Mouse (Mus musculus) v-Abl transformed pro-B cells (cell line): ENCODE measurements around the gene Ralgps2.

Experiments used
- in situ Hi-C, 2 experiments: fragments of 400-800 bp; cut with MboI; formaldehyde crosslinking; loops; one replicate each; pipeline ENCODE4 v1.15.1; 2025; ENCODE audit not compliant: unreplicated experiment in 2 of 2

Ralgps2 gene

GRCm38 (mm10) chr1:156910948-156911347 is 28.5 kb downstream of the Ralgps2 start:
- in situ Hi-C loops: loop anchor here (25.0 kb wide), 2 partner anchors 376 to 499 kb away; partner anchors contain the start of gene Axdnd1 (in 1 of the 2)

DNA sequence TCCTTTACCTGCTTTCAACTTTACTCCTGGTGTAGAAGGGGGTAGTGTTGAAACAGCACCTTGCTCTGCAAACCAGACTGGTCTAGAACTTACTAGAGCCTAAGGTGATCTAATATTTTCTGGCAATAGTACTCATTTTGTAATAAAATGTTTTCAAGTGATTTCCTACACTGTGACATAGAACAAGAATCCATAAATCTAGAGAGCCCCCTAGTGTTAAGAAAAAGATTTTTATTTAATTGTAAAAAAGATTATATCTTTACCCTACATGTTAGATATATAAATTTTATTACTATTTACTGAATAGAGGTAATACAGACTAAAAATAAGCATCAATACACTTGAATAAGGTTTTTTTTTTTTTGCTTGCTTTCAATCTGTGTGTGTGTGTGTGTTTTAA is 29.6 kb downstream of the Ralgps2 start:
- in situ Hi-C loops: loop anchor here (5.0 to 25.0 kb wide), 3 partner anchors 168 to 498 kb away; partner anchors contain the start of gene Axdnd1 (in 1 of the 2)

GRCm38 (mm10) chr1:156909265-156909664 is 30.2 kb downstream of the Ralgps2 start:
- in situ Hi-C loops: loop anchor here (5.0 to 25.0 kb wide), 3 partner anchors 167 to 497 kb away; partner anchors contain the start of gene Axdnd1 (in 1 of the 2)

DNA sequence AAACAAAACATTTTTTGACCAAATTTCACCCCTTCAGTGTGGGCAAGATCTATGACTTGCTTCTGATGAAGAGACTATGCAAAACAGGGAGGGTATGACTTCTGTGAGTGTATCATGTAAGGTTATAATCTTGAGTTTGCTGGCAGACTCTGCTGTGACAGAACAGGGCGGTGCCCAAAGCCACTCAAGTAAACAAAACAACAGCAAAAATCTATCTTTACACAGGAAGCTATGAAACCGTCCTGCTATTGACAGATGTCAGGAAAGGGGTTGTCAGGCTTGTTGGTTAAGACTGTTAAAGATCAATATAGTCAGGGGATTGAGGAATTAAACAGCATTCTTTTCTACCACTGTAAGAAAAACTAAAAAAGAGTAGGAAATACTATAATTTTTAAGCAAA is 33.8 kb downstream of the Ralgps2 start:
- in situ Hi-C loops: loop anchor here (5.0 to 25.0 kb wide), 3 partner anchors 163 to 493 kb away; partner anchors contain the start of gene Axdnd1 (in 1 of the 2)

DNA sequence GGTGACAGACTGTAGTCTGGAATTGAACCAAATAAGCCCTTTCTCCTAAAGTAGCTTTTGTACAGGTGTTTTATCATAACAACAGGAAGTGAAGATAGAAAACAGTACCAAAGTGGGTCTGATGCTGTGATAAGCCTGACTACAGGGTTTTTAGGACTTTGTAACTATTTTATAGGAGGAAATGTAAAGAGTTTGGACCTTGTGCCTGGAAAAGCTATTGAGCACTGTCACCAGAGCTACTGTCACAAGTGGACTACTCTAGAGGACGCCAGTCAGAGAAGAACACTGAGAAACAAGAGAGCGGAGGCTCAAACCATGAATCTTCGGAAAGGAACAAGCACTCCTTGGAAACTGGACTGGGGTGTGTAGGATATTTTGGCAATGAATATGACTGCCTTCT is 35.5 kb downstream of the Ralgps2 start:
- in situ Hi-C loops: loop anchor here (25.0 kb wide), 2 partner anchors 383 to 492 kb away; partner anchors contain the start of gene Axdnd1 (in 1 of the 2)

DNA sequence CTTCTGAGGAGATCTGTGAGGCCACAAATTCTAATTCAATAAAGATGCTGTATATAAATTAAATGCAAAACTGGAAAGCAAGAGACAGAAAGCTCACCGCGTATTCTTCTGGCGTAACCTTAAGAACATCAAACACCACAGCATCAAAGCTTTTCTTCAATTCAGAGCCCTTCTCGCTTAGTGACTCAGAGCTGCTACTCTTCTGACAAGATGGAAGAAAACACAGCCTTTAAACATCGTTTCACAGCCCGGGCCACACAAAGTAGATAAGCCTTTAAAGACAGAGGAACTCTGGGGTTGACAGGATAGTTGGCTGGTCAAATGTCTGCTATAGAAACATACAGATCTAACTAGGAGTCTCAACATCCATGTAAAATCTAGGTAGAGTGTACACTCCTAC is 37.7 kb downstream of the Ralgps2 start:
- in situ Hi-C loops: loop anchor here (25.0 kb wide), 2 partner anchors 386 to 489 kb away; partner anchors contain the start of gene Axdnd1 (in 1 of the 2)

DNA sequence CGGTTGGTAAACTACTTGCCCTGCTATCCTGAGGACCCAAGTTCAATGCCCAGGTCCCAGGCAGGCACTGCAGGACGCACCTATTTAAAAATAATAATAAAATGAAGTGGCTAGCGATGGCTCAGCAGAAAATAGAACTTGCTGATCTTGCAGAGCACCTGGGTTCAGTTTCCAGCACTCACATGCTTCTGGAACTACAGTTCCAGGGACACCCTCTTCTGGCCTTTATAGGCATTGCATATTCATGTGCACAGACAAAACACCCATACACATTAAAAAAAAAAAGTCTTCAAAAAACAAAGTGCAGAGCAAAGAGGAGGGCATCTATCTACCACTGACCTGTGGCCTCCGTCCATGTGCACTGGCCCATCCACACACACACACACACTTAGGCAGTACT is 47.9 kb downstream of the Ralgps2 start:
- in situ Hi-C loops: loop anchor here in 1 of 2 experiments (10.0 kb wide), 1 partner anchor 127 kb away; no protein-coding TSS in a partner anchor

- in situ Hi-C loops: no loop called here
These were observed 50.6 kb downstream of the Ralgps2 start for GRCm38 (mm10) chr1:156888830-156889229.

DNA sequence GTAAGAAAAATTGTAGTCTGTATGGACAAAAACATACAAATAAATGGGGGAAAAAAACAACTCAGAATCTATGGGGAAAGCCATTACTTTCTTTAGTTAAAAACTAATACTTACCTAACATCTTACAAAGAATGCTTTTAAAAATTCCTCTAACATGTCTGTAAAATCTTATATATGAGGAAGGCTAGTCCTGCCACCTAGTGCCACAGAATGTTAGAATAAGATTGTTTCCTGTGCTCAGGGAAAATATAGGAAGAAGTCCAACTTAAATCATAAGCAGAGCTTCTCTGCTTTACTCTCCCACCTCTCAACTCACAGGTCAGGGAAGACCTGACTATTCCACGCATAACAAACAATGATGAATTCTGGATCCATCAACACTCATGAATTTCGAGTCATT is 53.5 kb downstream of the Ralgps2 start:
- in situ Hi-C loops: no loop called here

DNA sequence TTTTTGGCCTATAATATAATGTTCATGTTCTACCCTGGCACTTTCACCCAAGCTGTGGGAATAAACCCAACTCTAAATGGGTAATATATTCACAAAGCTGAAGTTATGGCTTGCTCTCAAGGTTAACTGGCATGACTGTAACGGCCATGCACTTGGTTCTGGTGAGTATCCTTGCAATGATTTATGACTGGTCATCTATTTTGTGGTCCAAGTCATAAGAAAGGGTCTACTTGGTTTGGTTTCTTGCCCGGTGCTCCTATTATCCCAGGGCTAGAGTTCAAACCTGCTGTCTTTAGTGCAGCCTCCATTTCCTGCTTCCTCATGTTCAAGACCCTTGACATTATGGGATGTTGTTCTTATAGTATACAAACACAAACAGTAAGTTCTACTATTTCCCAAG is 54.6 kb downstream of the Ralgps2 start:
- in situ Hi-C loops: no loop called here

DNA sequence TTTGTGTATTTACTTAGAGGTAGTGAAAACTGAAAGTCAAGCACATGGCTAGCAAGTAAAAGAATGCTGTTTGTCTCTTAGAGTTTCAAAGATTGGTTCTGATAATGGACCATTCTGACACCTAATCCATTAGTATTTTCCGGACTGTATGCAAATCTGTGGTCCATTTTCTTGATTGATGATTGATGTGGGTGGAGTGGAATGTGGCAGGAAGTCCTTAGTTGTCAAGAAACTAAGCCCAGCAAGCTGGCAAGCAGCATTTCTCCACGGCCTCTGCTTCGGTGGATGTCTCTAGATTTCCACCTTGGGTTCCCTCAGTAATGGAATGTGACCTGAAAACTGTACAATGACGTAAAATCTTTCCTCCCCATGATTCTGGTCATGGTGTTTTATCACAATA is 68.8 kb downstream of the Ralgps2 start:
- in situ Hi-C loops: loop anchor here in 1 of 2 experiments (25.0 kb wide), 1 partner anchor 667 kb away; no protein-coding TSS in a partner anchor

DNA sequence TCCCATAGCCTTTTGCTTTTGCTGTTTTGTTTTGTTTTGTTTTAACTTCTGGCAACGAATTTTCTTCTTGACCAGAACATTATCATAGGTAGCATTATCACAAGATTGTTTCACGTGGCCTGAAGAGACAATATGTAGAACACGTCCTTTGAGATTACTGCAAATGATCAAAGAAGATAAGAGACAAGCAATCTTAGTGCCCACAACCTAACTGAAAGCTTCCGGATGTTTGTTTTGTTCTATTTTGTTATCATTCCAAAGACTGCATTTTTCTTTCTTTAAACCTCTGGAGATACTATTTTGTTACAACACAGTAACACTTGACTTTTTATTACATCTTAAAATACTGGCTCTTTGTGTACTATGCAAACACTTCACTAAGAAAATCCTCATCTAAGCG is 69.4 kb downstream of the Ralgps2 start:
- in situ Hi-C loops: loop anchor here in 1 of 2 experiments (25.0 kb wide), 1 partner anchor 667 kb away; no protein-coding TSS in a partner anchor

DNA sequence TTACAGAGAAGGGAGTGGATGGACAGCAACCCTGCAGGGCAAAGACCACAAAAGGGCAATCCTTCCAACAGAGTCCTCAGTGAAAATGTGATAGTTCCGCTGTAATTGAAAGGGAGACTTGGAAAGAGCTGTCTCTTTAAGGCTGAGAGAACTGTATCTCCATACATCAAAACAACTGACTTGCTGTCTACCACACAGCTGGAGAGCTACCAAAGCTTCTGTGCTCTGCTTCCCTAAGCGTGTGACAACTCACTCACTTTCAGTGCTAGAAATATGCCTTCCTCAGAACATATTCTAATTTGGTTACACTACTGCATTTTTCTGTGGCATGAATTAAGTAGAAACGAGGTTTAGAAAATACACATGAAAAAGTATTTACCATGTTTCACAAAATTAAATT is 75.2 kb downstream of the Ralgps2 start:
- in situ Hi-C loops: loop anchor here in 1 of 2 experiments (25.0 kb wide), 1 partner anchor 673 kb away; no protein-coding TSS in a partner anchor

DNA sequence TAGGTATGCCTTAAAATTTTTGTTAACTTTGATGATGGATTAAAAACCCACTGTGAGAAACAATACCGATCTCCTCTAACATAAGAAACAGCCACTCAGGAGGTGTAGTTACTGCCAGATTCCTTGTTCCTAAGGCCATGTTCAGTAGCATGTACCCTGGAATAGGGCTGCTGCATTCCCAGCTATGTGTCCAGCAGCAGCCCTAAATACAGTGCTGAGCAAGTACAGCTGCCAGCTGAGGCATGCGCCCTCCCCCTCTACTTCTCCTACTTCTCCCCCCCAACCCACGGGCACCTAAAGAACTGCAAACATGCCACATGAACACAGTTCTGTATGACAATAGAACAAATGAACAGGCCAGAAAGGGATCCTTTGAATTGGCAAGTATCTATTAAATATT is 75.7 kb downstream of the Ralgps2 start:
- in situ Hi-C loops: loop anchor here in 1 of 2 experiments (25.0 kb wide), 1 partner anchor 674 kb away; no protein-coding TSS in a partner anchor

DNA sequence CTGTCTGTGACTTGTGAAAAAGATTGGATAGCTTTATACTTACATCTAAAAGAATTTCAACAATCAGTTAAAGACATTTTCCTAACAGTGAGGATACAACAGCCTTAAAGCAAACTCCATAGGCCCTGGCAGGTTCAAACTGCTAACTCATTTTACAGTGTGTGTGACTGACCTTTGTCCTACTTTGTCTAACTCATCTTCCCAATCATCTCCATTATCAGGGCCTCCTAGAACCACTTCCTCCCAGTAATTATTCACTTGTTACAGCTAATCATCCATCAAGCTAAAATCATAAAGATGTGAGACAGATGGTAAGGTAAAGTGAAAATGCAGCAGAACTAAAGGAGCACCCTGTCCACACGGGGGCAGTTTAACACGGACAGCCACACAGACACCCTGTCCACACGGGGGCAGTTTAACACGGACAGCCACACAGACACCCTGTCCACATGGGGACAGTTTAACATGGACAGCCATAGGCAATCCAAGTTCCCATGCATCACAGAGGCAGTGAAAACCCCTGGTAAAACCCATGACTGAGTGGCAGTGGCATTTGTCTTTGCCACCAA is 77.9 kb downstream of the Ralgps2 start:
- in situ Hi-C loops: loop anchor here in 1 of 2 experiments (25.0 kb wide), 1 partner anchor 676 kb away; no protein-coding TSS in a partner anchor

DNA sequence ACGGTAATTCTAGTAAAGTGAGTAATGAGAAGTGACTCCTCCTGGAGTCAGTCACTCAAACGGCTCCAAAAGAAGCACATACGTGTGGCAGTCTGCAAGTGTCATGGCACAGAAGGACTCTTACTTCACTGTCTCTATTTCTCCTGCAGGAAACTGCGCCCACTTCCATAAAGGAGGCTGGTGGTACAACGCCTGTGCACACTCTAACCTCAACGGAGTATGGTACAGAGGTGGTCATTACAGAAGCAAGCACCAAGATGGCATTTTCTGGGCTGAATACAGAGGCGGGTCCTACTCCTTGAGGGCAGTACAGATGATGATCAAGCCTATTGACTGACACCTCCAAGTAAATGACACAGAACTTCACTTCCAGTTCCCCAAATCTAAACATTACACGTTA is 79.2 kb downstream of the Ralgps2 start:
- in situ Hi-C loops: loop anchor here in 1 of 2 experiments (25.0 kb wide), 1 partner anchor 677 kb away; no protein-coding TSS in a partner anchor

- in situ Hi-C loops: loop anchor here in 1 of 2 experiments (25.0 kb wide), 1 partner anchor 678 kb away; no protein-coding TSS in a partner anchor
These were observed 79.6 kb downstream of the Ralgps2 start for GRCm38 (mm10) chr1:156859711-156860250.

DNA sequence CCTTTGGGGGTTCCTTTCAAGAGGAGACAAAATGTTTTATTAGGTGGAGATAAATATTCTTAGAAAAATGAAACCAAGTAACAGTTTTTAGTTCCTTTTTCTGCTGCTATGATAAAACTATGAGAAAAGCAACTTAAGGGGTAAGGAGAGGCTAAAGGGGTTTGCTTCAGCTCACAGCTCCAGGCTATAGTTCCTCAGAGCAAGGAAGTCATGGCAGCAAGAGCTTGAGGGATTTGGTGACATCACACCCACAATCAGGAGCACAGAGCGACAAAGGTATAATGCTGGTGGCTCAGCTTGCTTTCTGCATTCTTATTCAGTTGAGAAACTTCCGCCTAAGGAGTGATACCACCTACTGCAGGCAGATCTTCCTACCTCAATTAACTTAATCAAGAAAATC is 80.3 kb downstream of the Ralgps2 start:
- in situ Hi-C loops: loop anchor here in 1 of 2 experiments (25.0 kb wide), 1 partner anchor 678 kb away; no protein-coding TSS in a partner anchor

DNA sequence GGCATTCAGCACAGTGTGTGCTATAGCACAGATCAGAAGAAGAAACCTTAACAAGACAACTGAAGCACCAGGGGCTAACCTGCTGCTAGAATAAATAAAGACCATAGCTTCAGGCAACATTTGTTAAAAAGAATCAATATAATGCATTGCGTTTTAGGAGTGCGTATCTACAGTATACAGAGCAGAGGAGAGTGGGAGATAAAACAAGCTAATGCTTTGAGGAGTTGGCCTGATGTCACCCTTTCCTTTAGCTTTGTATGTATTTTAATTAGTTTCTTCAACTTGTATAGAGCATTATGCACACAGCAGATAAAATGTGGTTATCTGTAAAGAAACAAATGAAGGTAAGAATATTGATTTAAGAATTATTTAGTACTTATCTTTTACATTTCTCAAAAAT is 82.8 kb downstream of the Ralgps2 start:
- in situ Hi-C loops: loop anchor here in 1 of 2 experiments (25.0 kb wide), 1 partner anchor 681 kb away; no protein-coding TSS in a partner anchor

GRCm38 (mm10) chr1:156854558-156854957 is 84.9 kb downstream of the Ralgps2 start:
- in situ Hi-C loops: loop anchor here in 1 of 2 experiments (25.0 kb wide), 1 partner anchor 683 kb away; no protein-coding TSS in a partner anchor

DNA sequence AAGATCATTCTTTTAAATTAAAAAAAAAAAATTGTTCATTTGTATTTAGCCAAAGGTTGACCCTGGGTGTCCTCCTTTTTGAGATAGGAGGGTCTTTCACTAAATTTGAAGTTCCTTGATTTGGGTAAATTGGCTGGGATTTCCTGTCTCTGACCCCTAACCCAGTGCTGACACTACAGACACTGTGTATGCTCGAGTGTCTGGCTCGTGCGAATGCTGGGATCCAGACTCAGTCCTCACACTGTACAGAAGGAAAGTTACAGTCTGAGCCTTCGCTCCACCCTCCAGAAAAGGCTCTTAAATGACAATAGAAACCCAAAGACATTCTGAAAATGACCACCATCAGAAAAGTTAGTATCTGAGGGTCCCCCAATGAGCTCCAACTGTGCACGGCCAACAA is 86.6 kb downstream of the Ralgps2 start:
- in situ Hi-C loops: loop anchor here in 1 of 2 experiments (25.0 kb wide), 1 partner anchor 684 kb away; no protein-coding TSS in a partner anchor
